24 mouse cellular contexts compared by ENCODE assay signal in genomic region chr10:123209517-123209916, GRCm38 (mm10). TPM values are rescaled to one million over a fixed set of nuclear protein-coding genes. Genes with fewer than 3 reads are reported as not detected.
DNase-seq lines count a peak whose midpoint lies in the region; ATAC-seq and TF ChIP-seq lines count a peak whose summit lies in the region.
"Had no signal": no experiment of that assay in that cellular context is flagged by ENCODE, and none has a peak within 500 bp of the region (broad histone marks: within the 10 kb centered on the region; RNA-seq: fewer than 3 reads in every experiment).

No protein-coding gene starts in this region.

- H3K27ac ChIP-seq in heart, embryonic 10.5 days = no peak overlapping the region
- no peak overlapping the region for H3K27ac ChIP-seq in heart, embryonic 12.5 days (ENCODE audit: poor library complexity, severe bottlenecking)
- no peak overlapping the region for H3K27ac ChIP-seq in forebrain, postnatal 0 days (ENCODE audit: low read depth, low read length)
- H3K27ac ChIP-seq: embryonic facial prominence, embryonic 12.5 days; forebrain, embryonic 13.5 days; gastrocnemius, adult 2 months; heart, embryonic 15.5 days; hindbrain, embryonic 10.5 days; hindbrain, embryonic 14.5 days; intestine, embryonic 15.5 days had no signal

- no peaks in the 10 kb centered on the region for H3K9me3 ChIP-seq in heart, embryonic 10.5 days
- H3K9me3 ChIP-seq in heart, embryonic 12.5 days (replicated peaks) = no peaks in the 10 kb centered on the region
- H3K9me3 ChIP-seq in forebrain, postnatal 0 days (ENCODE audit: low read length) = no peaks in the 10 kb centered on the region
- H3K9me3 ChIP-seq: embryonic facial prominence, embryonic 12.5 days; forebrain, embryonic 13.5 days; heart, embryonic 15.5 days; hindbrain, embryonic 10.5 days; intestine, embryonic 15.5 days had no signal

- H3K4me3 ChIP-seq in heart, embryonic 10.5 days = no peak overlapping the region
- no peak overlapping the region for H3K4me3 ChIP-seq in heart, embryonic 12.5 days
- no peak overlapping the region for H3K4me3 ChIP-seq in forebrain, postnatal 0 days (ENCODE audit: low read depth, low read length)
- H3K4me3 ChIP-seq: embryonic facial prominence, embryonic 12.5 days; forebrain, embryonic 13.5 days; gastrocnemius, adult 2 months; heart, embryonic 15.5 days; hindbrain, embryonic 10.5 days; intestine, embryonic 15.5 days had no signal

- no peaks in the 10 kb centered on the region for H3K4me1 ChIP-seq in heart, embryonic 10.5 days
- H3K4me1 ChIP-seq in heart, embryonic 12.5 days (replicated peaks) = no peaks in the 10 kb centered on the region
- no peaks in the 10 kb centered on the region for H3K4me1 ChIP-seq in forebrain, postnatal 0 days (ENCODE audit: insufficient read depth)
- H3K4me1 ChIP-seq: embryonic facial prominence, embryonic 12.5 days; forebrain, embryonic 13.5 days; heart, embryonic 15.5 days; hindbrain, embryonic 10.5 days; intestine, embryonic 15.5 days had no signal

- DNase-seq in heart, embryonic 10.5 days (ENCODE audit: low spot score) = peak; percentile 53
- DNase-seq in R1 (ENCODE audit: low read depth, low spot score) = peak; percentile 9
- DNase-seq in adrenal gland, adult (ENCODE audit: inconsistent age in 2 of 2, low spot score in 1 of 2) = no peak
- no peak for DNase-seq in kidney, postnatal 25 days
- DNase-seq in forebrain, postnatal 0 days = no peak
- DNase-seq: adrenal gland, postnatal 14 days; B cell, adult 2 months; cerebellum, adult 2 months; cerebellum, postnatal 10 days; embryo, embryonic 11 days; gastrocnemius, adult 2 months; gastrocnemius, postnatal 25 days; heart, adult 11 months; heart, postnatal 14 days had no signal

- TF ChIP-seq CTCF in forebrain, postnatal 0 days (IDR thresholded peaks at IDR 0.05; ENCODE audit: low read depth) = no peak

- H3K9ac ChIP-seq in heart, embryonic 12.5 days = no peak overlapping the region
- H3K9ac ChIP-seq in forebrain, postnatal 0 days = no peak overlapping the region
- H3K9ac ChIP-seq: embryonic facial prominence, embryonic 12.5 days; forebrain, embryonic 13.5 days; heart, embryonic 15.5 days; hindbrain, embryonic 14.5 days; intestine, embryonic 15.5 days had no signal

- H3K36me3 ChIP-seq in heart, embryonic 10.5 days = no peaks in the 10 kb centered on the region
- H3K36me3 ChIP-seq in heart, embryonic 12.5 days = no peaks in the 10 kb centered on the region
- no peaks in the 10 kb centered on the region for H3K36me3 ChIP-seq in forebrain, postnatal 0 days (ENCODE audit: insufficient read depth)
- H3K36me3 ChIP-seq: embryonic facial prominence, embryonic 12.5 days; heart, embryonic 15.5 days; hindbrain, embryonic 10.5 days; intestine, embryonic 15.5 days had no signal

- WGBS in heart, embryonic 10.5 days = 71% methylated on average over 8 of the region's 8 CpGs
- 66% methylated on average over 8 of the region's 8 CpGs for WGBS in heart, embryonic 12.5 days
- 81% methylated on average over 8 of the region's 8 CpGs for WGBS in forebrain, postnatal 0 days

- ATAC-seq in heart, embryonic 12.5 days (ENCODE audit: insufficient number of reproducible peaks, low FRiP score) = no peak
- peak; percentile 87 for ATAC-seq in granulocyte monocyte progenitor cell, adult 5-6 weeks (replicated peaks; ENCODE audit: poor library complexity, severe bottlenecking)
- ATAC-seq in megakaryocyte-erythroid progenitor cell, adult 5-6 weeks (replicated peaks; ENCODE audit: low FRiP score, low TSS enrichment, poor library complexity, severe bottlenecking) = peak; percentile 48
- no peak for ATAC-seq in forebrain, postnatal 0 days
- ATAC-seq: CD4-positive, CD25-positive, alpha-beta regulatory T cell, adult 4 months; forebrain, embryonic 13.5 days; intestine, embryonic 15.5 days had no signal

- no peak overlapping the region for H3K4me2 ChIP-seq in heart, embryonic 12.5 days
- H3K4me2 ChIP-seq in forebrain, postnatal 0 days (ENCODE audit: low read depth) = no peak overlapping the region
- H3K4me2 ChIP-seq: embryonic facial prominence, embryonic 12.5 days; forebrain, embryonic 13.5 days; heart, embryonic 15.5 days; hindbrain, embryonic 14.5 days; intestine, embryonic 15.5 days had no signal

- no peaks in the 10 kb centered on the region for H3K27me3 ChIP-seq in heart, embryonic 10.5 days (ENCODE audit: insufficient read depth, poor library complexity, severe bottlenecking)
- H3K27me3 ChIP-seq in heart, embryonic 12.5 days (replicated peaks) = no peaks in the 10 kb centered on the region
- H3K27me3 ChIP-seq in forebrain, postnatal 0 days (ENCODE audit: insufficient read depth, low read length) = no peaks in the 10 kb centered on the region
- H3K27me3 ChIP-seq: embryonic facial prominence, embryonic 12.5 days; forebrain, embryonic 13.5 days; heart, embryonic 15.5 days; intestine, embryonic 15.5 days had no signal

RNA-seq across cellular contexts. Expression of gene Usp15, which starts 12.7 kb away (rescaled TPM):
- polyA plus RNA-seq in heart, embryonic 10.5 days (2016; fragmentation: Nextera tagmentation; extraction: Ambion mirVana) = 79.9 and 87.6 TPM in 2 replicates
- polyA plus RNA-seq in heart, embryonic 12.5 days (2016; fragmentation: Nextera tagmentation; extraction: Ambion mirVana) = 70.4 and 72.3 TPM in 2 replicates
- total RNA-seq in granulocyte monocyte progenitor cell, adult 5-6 weeks (2014; fragmentation: Nextera tagmentation) = 87.2 and 118 TPM in 2 replicates
- 163 and 194 TPM in 2 replicates for total RNA-seq in granulocyte monocyte progenitor cell, adult 5-6 weeks (2017)
- total RNA-seq in megakaryocyte-erythroid progenitor cell, adult 5-6 weeks (2014; fragmentation: Nextera tagmentation) = 238 and 273 TPM in 2 replicates
- total RNA-seq in megakaryocyte-erythroid progenitor cell, adult 5-6 weeks (2017) = 392 and 407 TPM in 2 replicates
- total RNA-seq in forebrain, postnatal 0 days (2014; rRNA removed) = 71.8 and 72.8 TPM in 2 replicates
- polyA plus RNA-seq in forebrain, postnatal 0 days (2015; fragmentation: Nextera tagmentation; extraction: Ambion mirVana) = 48.9 and 54.1 TPM in 2 replicates

RNA-seq across cellular contexts. Expression of gene Fam19a2, which starts 54.3 kb away (rescaled TPM):
- polyA plus RNA-seq in heart, embryonic 10.5 days (2016; fragmentation: Nextera tagmentation; extraction: Ambion mirVana) = 0.49 and 0.72 TPM in 2 replicates
- 0.58 and 1.00 TPM in 2 replicates for polyA plus RNA-seq in heart, embryonic 12.5 days (2016; fragmentation: Nextera tagmentation; extraction: Ambion mirVana)
- total RNA-seq in granulocyte monocyte progenitor cell, adult 5-6 weeks (2014; fragmentation: Nextera tagmentation) = not detected in 2 replicates
- total RNA-seq in granulocyte monocyte progenitor cell, adult 5-6 weeks (2017) = not detected in 2 replicates
- not detected in 2 replicates for total RNA-seq in megakaryocyte-erythroid progenitor cell, adult 5-6 weeks (2014; fragmentation: Nextera tagmentation)
- not detected in 2 replicates for total RNA-seq in megakaryocyte-erythroid progenitor cell, adult 5-6 weeks (2017)
- 134 and 138 TPM in 2 replicates for total RNA-seq in forebrain, postnatal 0 days (2014; rRNA removed)
- polyA plus RNA-seq in forebrain, postnatal 0 days (2015; fragmentation: Nextera tagmentation; extraction: Ambion mirVana) = 62.0 and 62.9 TPM in 2 replicates
- total RNA-seq: gastrocnemius, adult 2 months; gastrocnemius, postnatal 25 days had no signal
- polyA plus RNA-seq: CD4-positive, CD25-positive, alpha-beta regulatory T cell, adult 4 months had no signal

Comparison
In these comparisons a context has a peak if more than half of its experiments do, and no peak if none do; other contexts are left out.
1. DNase-seq: peak in heart, embryonic 10.5 days (single experiment) and R1 (single experiment); none in adrenal gland, adult (0 of 2), kidney, postnatal 25 days (0 of 2) and forebrain, postnatal 0 days (single experiment).
2. ATAC-seq: peak in granulocyte monocyte progenitor cell, adult 5-6 weeks (single experiment) and megakaryocyte-erythroid progenitor cell, adult 5-6 weeks (single experiment); none in heart, embryonic 12.5 days (single experiment) and forebrain, postnatal 0 days (single experiment).
3. RNA of gene Fam19a2, which starts 54.3 kb away (total RNA-seq): 134 to 138 TPM in forebrain, postnatal 0 days; not detected in granulocyte monocyte progenitor cell, adult 5-6 weeks and not detected in megakaryocyte-erythroid progenitor cell, adult 5-6 weeks; every median in the first group is over 100 times any median in the second.